Mouse (Mus musculus) gonadal fat pad, adult 2 months (tissue): Measurements from ENCODE around the gene Tll2. TPM values are rescaled to one million over a fixed set of nuclear protein-coding genes. Genes with fewer than 3 reads are reported as not detected.

Experiments
- DNase-seq: peaks from one replicate; pipeline ENCODE4 v3.0.0-alpha.2; 2012; ENCODE audit warnings: low read depth
- polyA plus RNA-seq: library from polyadenylated mRNA; depleted of rRNA; stranded (reverse); fragments of >200 nt; gene quantifications from 2 replicates; pipeline ENCODE4 v1.2.3, GENCODE M21; 2012

The Tll2 gene
- polyA plus RNA-seq, 1 experiment: 0.42 TPM

- DNase-seq: no peak
Observed at GRCm38 (mm10) chr19:41160388-41160787, 46.2 kb downstream of the Tll2 start.

DNA sequence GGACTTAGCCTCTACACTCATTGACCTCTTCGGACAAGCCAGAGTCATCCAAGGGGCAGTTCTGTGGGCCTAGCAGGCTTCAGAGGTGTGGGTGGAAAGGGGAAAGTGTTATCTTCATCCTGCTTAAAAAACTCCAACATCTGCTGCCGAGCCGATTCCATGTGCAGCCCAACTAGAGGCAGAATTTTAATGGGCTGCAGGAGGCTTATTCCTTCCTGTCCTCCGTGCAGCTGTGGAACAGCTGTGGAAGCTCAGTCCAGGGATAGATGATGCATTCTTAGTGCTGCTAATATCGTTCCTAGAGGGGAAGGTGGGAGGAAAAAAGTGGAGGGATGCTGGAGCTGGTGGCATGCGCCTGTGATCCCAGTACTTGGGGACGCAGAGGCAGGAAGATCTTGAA, 52.0 kb downstream of the Tll2 start:
- DNase-seq: no peak

DNA sequence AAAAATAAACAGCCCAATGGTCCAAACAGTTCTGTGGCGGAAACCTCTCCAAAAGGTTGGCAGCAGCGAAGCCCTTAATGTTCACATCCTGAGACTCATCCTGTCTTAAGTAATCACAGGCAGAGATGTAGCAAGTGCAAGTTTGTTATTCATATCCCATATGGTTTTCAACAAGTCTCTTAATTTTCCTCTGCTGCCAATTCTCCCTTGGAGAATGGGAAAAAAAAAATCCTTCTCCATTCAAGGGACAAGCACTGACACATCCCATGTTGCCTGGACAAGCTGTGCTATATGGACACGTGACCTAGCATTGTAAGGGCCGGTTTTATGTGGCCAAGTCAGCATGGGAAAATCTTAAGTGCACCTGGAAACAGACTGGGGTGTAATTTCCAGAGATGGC, 54.2 kb downstream of the Tll2 start:
- DNase-seq: peak; percentile 89

- no peak for DNase-seq
Observed at GRCm38 (mm10) chr19:41152016-41152370, 54.6 kb downstream of the Tll2 start.

GRCm38 (mm10) chr19:41151321-41152015, 55.2 kb downstream of the Tll2 start:
- DNase-seq: no peak

GRCm38 (mm10) chr19:41140961-41141360, 65.7 kb downstream of the Tll2 start:
- DNase-seq: no peak

DNA sequence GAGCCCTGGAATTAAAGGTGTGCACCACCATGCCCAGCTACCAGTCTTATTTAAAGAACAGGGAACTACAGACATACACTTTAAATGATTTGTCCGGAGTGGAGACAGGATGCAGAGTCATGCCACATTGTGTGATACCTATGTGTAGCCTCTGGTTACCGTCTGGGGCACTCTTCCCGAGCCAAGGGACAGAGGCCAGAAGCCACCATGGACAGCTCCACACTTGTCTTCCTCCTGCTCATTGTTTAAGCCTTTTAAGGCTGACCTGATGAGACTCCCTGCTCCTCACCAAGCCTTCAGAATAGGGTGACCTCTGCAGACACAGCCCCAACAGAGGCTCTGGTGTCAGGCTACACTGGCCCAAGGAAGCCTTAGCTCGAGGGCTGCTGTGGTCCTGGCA, 67.0 kb downstream of the Tll2 start:
- DNase-seq: no peak

DNA sequence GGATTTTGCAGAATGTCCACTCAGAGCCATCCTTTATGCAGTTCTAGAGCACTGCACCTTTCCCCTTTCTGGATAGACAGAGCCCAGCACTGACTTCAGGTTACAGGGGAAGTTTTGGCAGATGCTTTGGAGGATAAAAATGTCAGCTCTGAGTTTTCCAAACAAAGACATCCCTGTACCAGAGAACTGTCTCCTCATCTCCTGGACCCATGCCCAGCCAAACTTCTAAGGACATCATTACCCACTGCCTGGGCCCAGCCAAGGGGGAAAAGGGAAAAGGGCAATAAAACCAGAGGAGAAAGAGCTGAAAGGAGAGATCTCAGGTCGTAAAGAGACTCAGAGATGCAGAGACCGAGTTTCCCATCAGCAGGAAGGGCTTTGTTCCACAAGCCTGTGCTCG, 83.6 kb downstream of the Tll2 start:
- no peak for DNase-seq

GRCm38 (mm10) chr19:41119924-41120323, 86.7 kb downstream of the Tll2 start:
- no peak for DNase-seq

DNA sequence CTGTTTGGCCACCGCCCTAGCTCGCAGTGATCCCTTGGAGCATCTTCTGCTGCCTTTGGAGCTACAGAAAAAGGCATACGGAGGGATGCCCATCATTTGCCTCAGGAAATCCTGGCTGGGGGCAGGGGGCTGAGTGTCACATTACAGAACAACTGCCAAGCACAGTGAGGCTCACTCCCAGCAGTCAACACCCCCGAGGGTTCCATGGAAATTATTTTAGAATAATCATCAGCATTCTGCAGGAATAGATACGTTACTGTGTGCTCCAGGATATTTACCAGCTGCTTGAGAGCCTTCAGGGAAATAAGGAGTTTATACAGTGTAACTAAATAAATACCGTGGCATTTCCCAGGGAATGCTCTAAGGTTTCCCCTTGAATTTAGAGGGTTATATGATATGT, 88.3 kb downstream of the Tll2 start:
- no peak for DNase-seq

DNA sequence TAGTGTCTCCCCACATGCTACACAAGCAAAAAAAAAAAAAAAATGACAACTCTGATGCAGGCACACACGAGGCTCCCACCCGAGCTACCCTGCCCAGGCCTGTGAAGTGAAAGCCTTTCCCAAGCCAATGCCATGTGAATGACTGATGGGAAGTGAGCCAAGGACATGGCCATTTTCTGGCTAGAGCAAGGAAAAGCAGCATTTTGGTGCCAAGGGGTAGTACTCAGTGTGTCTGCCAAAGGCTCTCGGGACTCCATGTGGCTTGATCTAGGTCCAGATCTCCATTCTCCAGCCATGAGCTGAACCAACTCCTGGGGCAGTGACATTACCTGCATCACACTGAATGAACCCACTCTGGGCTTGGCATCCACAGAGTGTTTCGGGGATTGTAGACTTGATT, 89.3 kb downstream of the Tll2 start:
- peak; percentile 38 for DNase-seq

GRCm38 (mm10) chr19:41114611-41115010, 92.0 kb downstream of the Tll2 start:
- DNase-seq: no peak

GRCm38 (mm10) chr19:41113911-41114531, 92.6 kb downstream of the Tll2 start:
- no peak for DNase-seq

DNA sequence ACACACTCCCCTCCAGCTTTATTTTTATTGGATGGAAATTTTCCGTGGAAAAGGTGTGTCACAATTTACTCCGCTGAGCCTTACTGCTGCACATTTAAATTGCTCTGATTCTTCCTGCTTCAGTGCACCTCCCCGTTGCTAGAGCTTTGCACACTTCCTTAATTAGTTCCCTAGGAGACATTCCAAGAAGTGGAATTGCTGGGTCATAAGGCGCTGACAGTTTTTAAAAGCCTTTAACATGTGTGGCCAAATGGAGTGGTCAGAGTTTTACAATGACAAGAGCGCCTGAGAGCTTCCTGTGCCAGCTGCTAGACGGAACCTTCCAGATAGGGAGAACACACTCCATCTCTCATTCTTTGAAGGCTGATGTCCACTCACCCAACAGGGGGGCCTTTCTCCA, 94.0 kb downstream of the Tll2 start:
- DNase-seq: no peak

GRCm38 (mm10) chr19:41109991-41110390, 96.6 kb downstream of the Tll2 start:
- no peak for DNase-seq

GRCm38 (mm10) chr19:41109496-41109895, 97.1 kb downstream of the Tll2 start:
- no peak for DNase-seq

DNA sequence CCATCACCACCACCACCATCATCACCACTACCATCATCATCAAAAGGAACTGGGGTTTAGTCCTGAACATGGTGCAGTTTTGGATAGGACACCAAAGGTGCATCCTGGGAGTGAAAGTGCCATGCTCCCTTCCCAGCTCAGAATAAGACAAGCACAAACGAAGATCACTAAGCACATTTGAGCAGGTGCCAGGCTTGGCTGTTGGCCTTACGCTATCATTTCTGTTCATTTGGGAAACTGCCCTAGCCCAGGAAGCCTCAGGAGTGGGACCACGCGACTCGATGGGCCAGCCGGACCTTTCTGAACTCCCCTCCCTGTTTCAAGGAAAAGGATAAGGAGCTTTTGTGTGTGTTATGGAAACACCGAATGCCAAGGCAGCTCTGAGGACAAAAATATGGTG, 98.0 kb downstream of the Tll2 start:
- no peak for DNase-seq

GRCm38 (mm10) chr19:41107530-41107929, 99.1 kb downstream of the Tll2 start:
- no peak for DNase-seq

- no peak for DNase-seq
Observed at GRCm38 (mm10) chr19:41104922-41105321, 101.7 kb downstream of the Tll2 start.

DNA sequence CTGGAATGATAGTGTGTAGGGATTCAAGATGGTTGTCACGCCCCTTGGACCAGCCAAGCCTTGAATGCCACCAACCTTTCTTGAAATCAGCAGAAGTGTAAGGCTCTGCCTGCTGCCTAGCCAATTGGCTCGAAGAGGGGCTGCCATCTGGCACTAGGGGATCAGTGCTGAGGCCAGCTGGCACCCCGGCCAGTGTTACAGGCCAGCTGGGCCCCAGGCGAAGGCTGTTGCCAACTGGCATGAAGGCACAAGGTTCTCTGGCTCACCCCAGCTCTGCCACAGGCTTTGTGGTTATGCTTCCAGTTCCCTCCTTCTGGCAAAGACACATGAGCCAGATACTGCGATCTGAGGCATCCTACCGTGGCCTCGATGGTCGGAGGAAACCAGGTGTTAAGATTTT, 105.2 kb downstream of the Tll2 start:
- DNase-seq: peak; percentile 63

DNA sequence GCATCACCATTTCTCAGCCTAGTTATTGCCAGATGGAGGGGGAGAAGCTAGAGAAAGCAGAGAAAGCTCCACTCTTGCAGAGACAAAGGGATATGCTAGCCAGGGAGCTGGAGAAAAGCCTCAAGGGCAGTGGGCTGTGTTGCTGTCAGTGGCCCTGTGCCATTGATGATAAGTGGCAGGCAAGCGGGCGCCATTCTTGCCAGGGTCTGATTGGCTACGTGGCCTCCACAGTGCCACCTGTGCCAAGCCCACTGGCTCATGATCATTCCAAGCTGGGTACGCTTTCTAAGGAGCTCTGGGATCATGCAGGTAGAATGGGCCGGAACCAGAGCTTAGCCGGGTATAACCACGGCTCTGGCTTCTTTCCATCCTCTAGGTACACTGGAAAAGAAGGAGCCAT, 105.8 kb downstream of the Tll2 start:
- no peak for DNase-seq

GRCm38 (mm10) chr19:41097038-41097437, 109.6 kb downstream of the Tll2 start:
- no peak for DNase-seq

DNA sequence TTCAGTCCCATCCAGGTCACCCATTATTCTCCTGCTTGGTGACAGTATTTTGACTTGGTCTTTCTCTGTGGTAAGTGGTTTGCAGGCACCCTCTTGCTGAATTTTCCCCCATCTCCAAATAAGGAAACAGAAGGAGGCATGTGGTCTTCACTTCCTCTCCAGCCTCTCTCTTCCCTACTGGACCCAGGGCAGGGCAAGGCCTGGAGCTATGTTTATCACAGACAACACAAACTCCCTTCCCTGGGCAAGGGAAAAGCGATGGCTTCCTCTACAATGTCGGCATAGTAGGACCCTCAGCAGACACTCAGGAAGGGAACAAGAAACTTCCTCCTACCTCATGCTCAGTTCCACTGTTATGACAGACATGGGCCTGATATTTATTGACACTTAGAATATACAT, 114.7 kb downstream of the Tll2 start:
- no peak for DNase-seq

- DNase-seq: no peak
Observed at GRCm38 (mm10) chr19:41089833-41090232, 116.8 kb downstream of the Tll2 start.
